Mouse (Mus musculus): ENCODE results near the gene Entpd1.

DNA sequence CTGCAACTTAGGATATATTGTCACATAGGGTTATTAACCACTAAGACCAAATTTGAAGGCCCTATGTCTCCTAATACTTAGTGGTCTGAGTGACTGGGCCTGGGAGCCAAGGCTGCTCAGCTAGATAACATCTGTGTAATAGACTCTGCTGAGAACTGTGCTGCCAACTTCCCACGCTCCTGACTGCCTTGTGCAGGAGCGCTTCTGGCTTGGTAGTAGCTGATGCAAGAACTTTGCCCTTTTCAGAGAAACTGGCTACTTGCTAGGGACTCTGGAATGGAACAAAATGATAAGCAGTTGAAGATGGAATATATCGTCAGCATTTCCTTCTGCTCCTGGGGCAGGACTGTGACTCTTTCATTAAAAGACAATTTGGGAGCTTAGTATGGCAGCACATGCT is 16.9 kb upstream of the Entpd1 start:
- TF ChIP-seq CTCF (IDR thresholded peaks at IDR 0.05; ENCODE audit: control insufficient read depth, insufficient read depth, low read length) (no peak), POLR2A (IDR thresholded peaks at IDR 0.05; ENCODE audit: borderline replicate concordance, control insufficient read depth, low read depth, low read length) (no peak)
